Mouse (Mus musculus) kidney, embryonic 15.5 days (tissue): ENCODE results near the gene Them7. TPM values are rescaled to one million over a fixed set of nuclear protein-coding genes. Genes with fewer than 3 reads are reported as not detected.
A peak's percentile ranks its signal among the peaks of the same experiment; 100 is the strongest.

Experiments
- ATAC-seq: fragments of 200-750 bp; cut with Nextera tagmentation; replicated peaks from 2 replicates; pipeline ENCODE4 v1.8.0; 2017; ENCODE audit warnings: moderate TSS enrichment; ENCODE audit not compliant: low FRiP score
- H3K27ac ChIP-seq: fragments of 300-500 bp; sonication (generic); 2 replicates; pipeline ENCODE4 v1.5.1; 2015; ENCODE audit warnings: mild to moderate bottlenecking, inconsistent platforms
- H3K27me3 ChIP-seq: fragments of 300-500 bp; sonication (generic); 2 replicates; pipeline ENCODE4 v1.6.1; 2015; ENCODE audit warnings: inconsistent platforms
- H3K36me3 ChIP-seq: fragments of 300-500 bp; sonication (generic); 2 replicates; pipeline ENCODE4 v1.6.1; 2015; ENCODE audit warnings: inconsistent platforms
- H3K4me1 ChIP-seq: fragments of 300-500 bp; sonication (generic); 2 replicates; pipeline ENCODE4 v1.6.1; 2015; ENCODE audit warnings: inconsistent platforms
- H3K4me2 ChIP-seq: fragments of 300-500 bp; sonication (generic); 2 replicates; pipeline ENCODE4 v1.6.1; 2015; ENCODE audit warnings: moderate library complexity, mild to moderate bottlenecking, inconsistent platforms
- H3K4me3 ChIP-seq: fragments of 300-500 bp; sonication (generic); replicated peaks from 2 replicates; pipeline ENCODE4 v1.5.1; 2015; ENCODE audit warnings: mild to moderate bottlenecking, inconsistent platforms
- H3K9ac ChIP-seq: fragments of 300-500 bp; sonication (generic); 2 replicates; pipeline ENCODE4 v1.6.1; 2015; ENCODE audit warnings: mild to moderate bottlenecking, inconsistent platforms
- H3K9me3 ChIP-seq: fragments of 300-500 bp; sonication (generic); replicated peaks from 2 replicates; pipeline ENCODE4 v1.6.1; 2016; ENCODE audit warnings: inconsistent platforms
- WGBS: fragments of 180-500 bp; shearing (Covaris S2); methylation state at CpG from one replicate; pipeline ENCODE4 v1.1.7; 2015; ENCODE audit warnings: mixed read lengths; 5-methylcytosine and 5-hydroxymethylcytosine counted together
- polyA plus RNA-seq: library from polyadenylated mRNA; unstranded; fragments of >200 nt; fragmentation: Nextera tagmentation; extraction: Ambion mirVana; gene quantifications from 2 replicates; pipeline ENCODE4 v1.2.1, GENCODE M21; 2015

The Them7 gene
- polyA plus RNA-seq, 1 experiment from 2014 or later: 3.0 TPM

- 90% methylated on average over 11 of the region's 11 CpGs for WGBS
- H3K27me3 ChIP-seq: no peaks in the 10 kb centered on the region
- H3K4me3 ChIP-seq: no peak overlapping the region
- no peaks in the 10 kb centered on the region for H3K4me1 ChIP-seq
- no peaks in the 10 kb centered on the region for H3K9me3 ChIP-seq
- ATAC-seq: 0 out of 2 replicates have a peak, but pooled peaks have one; percentile 29
- H3K4me2 ChIP-seq: no peak overlapping the region
- no peak overlapping the region for H3K9ac ChIP-seq
- no peak overlapping the region for H3K27ac ChIP-seq
- H3K36me3 ChIP-seq: no peaks in the 10 kb centered on the region
Measured at GRCm38 (mm10) chr2:105261335-105261734, 37.2 kb downstream of the Them7 start.

GRCm38 (mm10) chr2:105263219-105263618 lies 39.1 kb downstream of the Them7 start:
- Histone ChIP-seq H3K27me3 (no peaks in the 10 kb centered on the region), H3K36me3 (no peaks in the 10 kb centered on the region), H3K4me2 (no peak overlapping the region), H3K9me3 (no peaks in the 10 kb centered on the region), H3K27ac (no peak overlapping the region), H3K4me1 (no peaks in the 10 kb centered on the region), H3K9ac (no peak overlapping the region), H3K4me3 (no peak overlapping the region)
- WGBS: 50% methylated on average over 2 of the region's 2 CpGs
- no peak for ATAC-seq

GRCm38 (mm10) chr2:105282407-105283077 lies 58.4 kb downstream of the Them7 start:
- 49% methylated on average over 6 of the region's 6 CpGs for WGBS
- H3K27ac ChIP-seq: no peak overlapping the region
- H3K9ac ChIP-seq: no peak overlapping the region
- no peak for ATAC-seq
- H3K9me3 ChIP-seq: no peaks in the 10 kb centered on the region
- H3K36me3 ChIP-seq: no peaks in the 10 kb centered on the region
- H3K4me2 ChIP-seq: no peak overlapping the region
- no peaks in the 10 kb centered on the region for H3K4me1 ChIP-seq
- H3K4me3 ChIP-seq: no peak overlapping the region
- H3K27me3 ChIP-seq: no peaks in the 10 kb centered on the region

- no peaks in the 10 kb centered on the region for H3K36me3 ChIP-seq
- no peak overlapping the region for H3K27ac ChIP-seq
- ATAC-seq: no peak
- no peaks in the 10 kb centered on the region for H3K4me1 ChIP-seq
- no peaks in the 10 kb centered on the region for H3K27me3 ChIP-seq
- H3K9ac ChIP-seq: no peak overlapping the region
- H3K4me3 ChIP-seq: no peak overlapping the region
- no peaks in the 10 kb centered on the region for H3K9me3 ChIP-seq
- no peak overlapping the region for H3K4me2 ChIP-seq
Measured at GRCm38 (mm10) chr2:105283811-105284210, 59.7 kb downstream of the Them7 start.

- H3K9me3 ChIP-seq: no peaks in the 10 kb centered on the region
- no peak for ATAC-seq
- H3K4me3 ChIP-seq: no peak overlapping the region
- H3K4me1 ChIP-seq: no peaks in the 10 kb centered on the region
- no peak overlapping the region for H3K9ac ChIP-seq
- no peaks in the 10 kb centered on the region for H3K27me3 ChIP-seq
- H3K27ac ChIP-seq: no peak overlapping the region
- H3K36me3 ChIP-seq: no peaks in the 10 kb centered on the region
- H3K4me2 ChIP-seq: no peak overlapping the region
- 58% methylated on average over 4 of the region's 4 CpGs for WGBS
Measured at GRCm38 (mm10) chr2:105284855-105285254, 60.7 kb downstream of the Them7 start.

- Histone ChIP-seq H3K36me3 (no peaks in the 10 kb centered on the region), H3K27me3 (no peaks in the 10 kb centered on the region), H3K4me1 (no peaks in the 10 kb centered on the region), H3K27ac (no peak overlapping the region), H3K4me2 (no peak overlapping the region), H3K9ac (no peak overlapping the region), H3K4me3 (no peak overlapping the region), H3K9me3 (0 out of 2 replicates have a peak, but pooled peaks cover 2% of the 10 kb centered on the region)
- WGBS: 65% methylated on average over 1 of the region's 1 CpGs
- no peak for ATAC-seq
Measured at GRCm38 (mm10) chr2:105295823-105296222, 71.7 kb downstream of the Them7 start.

- 96% methylated on average over 1 of the region's 1 CpGs for whole genome bisulfite sequencing
- Histone ChIP-seq H3K9me3 (0 out of 2 replicates have a peak, but pooled peaks cover 2% of the 10 kb centered on the region), H3K4me1 (no peaks in the 10 kb centered on the region), H3K4me2 (no peak overlapping the region), H3K36me3 (no peaks in the 10 kb centered on the region), H3K9ac (no peak overlapping the region), H3K27ac (no peak overlapping the region), H3K4me3 (no peak overlapping the region), H3K27me3 (no peaks in the 10 kb centered on the region)
- no peak for ATAC-seq
Measured at GRCm38 (mm10) chr2:105298888-105299287, 74.8 kb downstream of the Them7 start.

GRCm38 (mm10) chr2:105301082-105301481 lies 77.0 kb downstream of the Them7 start:
- Histone ChIP-seq H3K4me2 (no peak overlapping the region), H3K9me3 (0 out of 2 replicates have a peak, but pooled peaks cover 2% of the 10 kb centered on the region), H3K27ac (no peak overlapping the region), H3K4me3 (no peak overlapping the region), H3K36me3 (no peaks in the 10 kb centered on the region), H3K9ac (no peak overlapping the region), H3K4me1 (no peaks in the 10 kb centered on the region), H3K27me3 (no peaks in the 10 kb centered on the region)
- no peak for ATAC-seq
- whole genome bisulfite sequencing: 92% methylated on average over 8 of the region's 8 CpGs

- Histone ChIP-seq H3K9ac (no peak overlapping the region), H3K9me3 (0 out of 2 replicates have a peak, but pooled peaks cover 2% of the 10 kb centered on the region), H3K27ac (no peak overlapping the region), H3K27me3 (no peaks in the 10 kb centered on the region), H3K4me2 (no peak overlapping the region), H3K4me1 (no peaks in the 10 kb centered on the region), H3K36me3 (no peaks in the 10 kb centered on the region), H3K4me3 (no peak overlapping the region)
- WGBS: 50% methylated on average over 10 of the region's 10 CpGs
- no peak for ATAC-seq
Measured at GRCm38 (mm10) chr2:105301531-105301930, 77.4 kb downstream of the Them7 start.

- WGBS: 62% methylated on average over 6 of the region's 6 CpGs
- Histone ChIP-seq H3K9me3 (0 out of 2 replicates have a peak, but pooled peaks cover 2% of the 10 kb centered on the region), H3K4me2 (no peak overlapping the region), H3K4me3 (no peak overlapping the region), H3K27me3 (no peaks in the 10 kb centered on the region), H3K9ac (no peak overlapping the region), H3K27ac (no peak overlapping the region), H3K4me1 (no peaks in the 10 kb centered on the region), H3K36me3 (no peaks in the 10 kb centered on the region)
- ATAC-seq: no peak
Measured at GRCm38 (mm10) chr2:105303962-105304514, 79.9 kb downstream of the Them7 start.

GRCm38 (mm10) chr2:105305876-105306275 lies 81.8 kb downstream of the Them7 start:
- no peaks in the 10 kb centered on the region for H3K36me3 ChIP-seq
- no peaks in the 10 kb centered on the region for H3K4me1 ChIP-seq
- no peak overlapping the region for H3K9ac ChIP-seq
- 66% methylated on average over 6 of the region's 6 CpGs for WGBS
- H3K27ac ChIP-seq: no peak overlapping the region
- ATAC-seq: no peak
- H3K4me3 ChIP-seq: no peak overlapping the region
- no peaks in the 10 kb centered on the region for H3K9me3 ChIP-seq
- H3K4me2 ChIP-seq: no peak overlapping the region
- H3K27me3 ChIP-seq: no peaks in the 10 kb centered on the region

- Histone ChIP-seq H3K27me3 (no peaks in the 10 kb centered on the region), H3K9me3 (no peaks in the 10 kb centered on the region), H3K27ac (no peak overlapping the region), H3K9ac (no peak overlapping the region), H3K4me2 (peak overlapping the region; percentile 21; the same call in 1 of the 2 replicates), H3K36me3 (no peaks in the 10 kb centered on the region), H3K4me3 (no peak overlapping the region), H3K4me1 (peaks cover 9% of the 10 kb centered on the region)
- no peak for ATAC-seq
- 49% methylated on average over 13 of the region's 13 CpGs for WGBS
Measured at GRCm38 (mm10) chr2:105311414-105311813, 87.3 kb downstream of the Them7 start.
